Mouse (Mus musculus) ES-Bruce4 (cell line): Measurements from ENCODE around the gene Grip1. TPM values are rescaled to one million over a fixed set of nuclear protein-coding genes. Genes with fewer than 3 reads are reported as not detected.

Experiments
- H3K27ac ChIP-seq: 2 replicates; pipeline ENCODE4 v1.5.1; 2012; ENCODE audit warnings: low read length, inconsistent platforms; ENCODE audit not compliant: insufficient read depth
- H3K27me3 ChIP-seq: 2 replicates; pipeline ENCODE4 v1.6.1; 2012; ENCODE audit warnings: mild to moderate bottlenecking, low read length, inconsistent platforms; ENCODE audit not compliant: control insufficient read depth, poor library complexity, insufficient read depth, severe bottlenecking
- H3K36me3 ChIP-seq: 2 replicates; pipeline ENCODE4 v1.6.1; 2012; ENCODE audit warnings: inconsistent platforms, mild to moderate bottlenecking, low read length, moderate library complexity; ENCODE audit not compliant: control insufficient read depth, poor library complexity, insufficient read depth, severe bottlenecking
- H3K4me1 ChIP-seq: one replicate; pipeline ENCODE4 v1.8.1; 2011; ENCODE audit warnings: low read length; ENCODE audit not compliant: control insufficient read depth, insufficient read depth
- H3K4me3 ChIP-seq: 2 replicates; pipeline ENCODE4 v1.5.1; 2011; ENCODE audit warnings: low read depth, mild to moderate bottlenecking, low read length
- H3K9ac ChIP-seq: 2 replicates; pipeline ENCODE4 v1.6.1; 2012; ENCODE audit warnings: low read depth, mild to moderate bottlenecking, inconsistent platforms; ENCODE audit not compliant: poor library complexity, severe bottlenecking
- H3K9me3 ChIP-seq: replicated peaks from 2 replicates; pipeline ENCODE4 v1.6.1; 2012; ENCODE audit warnings: mild to moderate bottlenecking, low read length, inconsistent platforms; ENCODE audit not compliant: control insufficient read depth, poor library complexity, insufficient read depth, severe bottlenecking
- CTCF ChIP-seq: IDR thresholded peaks from one replicate; pipeline ENCODE4 v1.8.1; 2011; ENCODE audit warnings: low read depth, low read length
- EP300 ChIP-seq: IDR thresholded peaks from 2 replicates; pipeline ENCODE4 v1.6.1; 2011; ENCODE audit warnings: low read depth, low read length; ENCODE audit not compliant: insufficient read depth
- POLR2A ChIP-seq: IDR thresholded peaks from one replicate; pipeline ENCODE4 v1.8.1; 2011; ENCODE audit warnings: low read length; ENCODE audit not compliant: insufficient read depth
- polyA plus RNA-seq: library from polyadenylated mRNA; stranded (reverse); fragments of >200 nt; gene quantifications from 2 replicates; pipeline ENCODE4 v1.2.4, GENCODE M21; 2011; ENCODE audit warnings: low read depth; ENCODE audit not compliant: missing spikeins, insufficient read depth, insufficient read length

Gene Grip1
- polyA plus RNA-seq, 1 experiment, result 10.3 TPM

- Histone ChIP-seq H3K9ac (no peak overlapping the region), H3K4me3 (no peak overlapping the region), H3K36me3 (no peaks in the 10 kb centered on the region), H3K9me3 (no peaks in the 10 kb centered on the region), H3K27me3 (no peaks in the 10 kb centered on the region), H3K27ac (no peak overlapping the region), H3K4me1 (no peaks in the 10 kb centered on the region)
- TF ChIP-seq POLR2A (no peak), CTCF (no peak), EP300 (no peak)
Observed at GRCm38 (mm10) chr10:119706983-119707382, 253.4 kb downstream of the Grip1 start.

- Histone ChIP-seq H3K9me3 (no peaks in the 10 kb centered on the region), H3K36me3 (no peaks in the 10 kb centered on the region), H3K4me1 (no peaks in the 10 kb centered on the region), H3K27ac (no peak overlapping the region), H3K9ac (no peak overlapping the region), H3K27me3 (no peaks in the 10 kb centered on the region), H3K4me3 (no peak overlapping the region)
- TF ChIP-seq CTCF, result no peak
- no peak for TF ChIP-seq POLR2A
- TF ChIP-seq EP300, result no peak
Observed at GRCm38 (mm10) chr10:119721887-119722286, 268.3 kb downstream of the Grip1 start.

GRCm38 (mm10) chr10:119722471-119722870 lies 268.8 kb downstream of the Grip1 start:
- Histone ChIP-seq H3K9me3 (no peaks in the 10 kb centered on the region), H3K4me3 (no peak overlapping the region), H3K27ac (no peak overlapping the region), H3K9ac (no peak overlapping the region), H3K27me3 (no peaks in the 10 kb centered on the region), H3K36me3 (no peaks in the 10 kb centered on the region), H3K4me1 (no peaks in the 10 kb centered on the region)
- no peak for TF ChIP-seq EP300
- no peak for TF ChIP-seq CTCF
- no peak for TF ChIP-seq POLR2A

- H3K27me3 ChIP-seq, result no peaks in the 10 kb centered on the region
- H3K36me3 ChIP-seq, result no peaks in the 10 kb centered on the region
- no peak for TF ChIP-seq EP300
- TF ChIP-seq CTCF, result no peak
- no peak for TF ChIP-seq POLR2A
- H3K9me3 ChIP-seq, result no peaks in the 10 kb centered on the region
- H3K4me3 ChIP-seq, result no peak overlapping the region
- H3K27ac ChIP-seq, result no peak overlapping the region
- no peaks in the 10 kb centered on the region for H3K4me1 ChIP-seq
- H3K9ac ChIP-seq, result no peak overlapping the region
Observed at GRCm38 (mm10) chr10:119723671-119724070, 270.0 kb downstream of the Grip1 start.

GRCm38 (mm10) chr10:119725363-119725762 lies 271.7 kb downstream of the Grip1 start:
- no peaks in the 10 kb centered on the region for H3K4me1 ChIP-seq
- no peak overlapping the region for H3K4me3 ChIP-seq
- no peaks in the 10 kb centered on the region for H3K9me3 ChIP-seq
- no peak overlapping the region for H3K27ac ChIP-seq
- no peak for TF ChIP-seq EP300
- no peak for TF ChIP-seq POLR2A
- TF ChIP-seq CTCF, result no peak
- H3K9ac ChIP-seq, result no peak overlapping the region
- no peaks in the 10 kb centered on the region for H3K36me3 ChIP-seq
- H3K27me3 ChIP-seq, result no peaks in the 10 kb centered on the region

- no peaks in the 10 kb centered on the region for H3K27me3 ChIP-seq
- no peaks in the 10 kb centered on the region for H3K36me3 ChIP-seq
- no peak overlapping the region for H3K27ac ChIP-seq
- no peak overlapping the region for H3K9ac ChIP-seq
- H3K9me3 ChIP-seq, result no peaks in the 10 kb centered on the region
- TF ChIP-seq POLR2A, result no peak
- no peak for TF ChIP-seq EP300
- no peak for TF ChIP-seq CTCF
- no peak overlapping the region for H3K4me3 ChIP-seq
- no peaks in the 10 kb centered on the region for H3K4me1 ChIP-seq
Observed at GRCm38 (mm10) chr10:119725966-119726365, 272.3 kb downstream of the Grip1 start.
